Mouse (Mus musculus) G1E (cell line): ENCODE results near the gene Hoxd10.

ENCODE experiments used
- CTCF ChIP-seq: IDR thresholded peaks from 2 replicates; pipeline ENCODE4 v1.5.1; 2012; ENCODE audit warnings: low read depth, low read length, inconsistent platforms, mixed read lengths
- GATA1 ChIP-seq: IDR thresholded peaks from 2 replicates; pipeline ENCODE4 v1.6.1; 2012; ENCODE audit warnings: borderline replicate concordance, low read length, inconsistent platforms, mixed read lengths
- GATA2 ChIP-seq: IDR thresholded peaks from 2 replicates; pipeline ENCODE4 v1.6.1; 2012; ENCODE audit warnings: low read depth, low read length, inconsistent platforms, borderline replicate concordance
- POLR2AphosphoS5 ChIP-seq: IDR thresholded peaks from 2 replicates; pipeline ENCODE4 v1.6.1; 2012; ENCODE audit warnings: low read depth, low read length, inconsistent platforms; ENCODE audit not compliant: insufficient replicate concordance

GRCm38 (mm10) chr2:74675666-74676282 lies 15.9 kb upstream of the Hoxd10 start:
- no peak for TF ChIP-seq POLR2AphosphoS5
- TF ChIP-seq CTCF, result no peak
- no peak for TF ChIP-seq GATA1
- no peak for TF ChIP-seq GATA2
